Mouse (Mus musculus) cerebellum, postnatal 36 days (tissue): ENCODE measurements around the gene Snx4.

ENCODE experiments used
- DNase-seq, 2 experiments: peaks; one replicate each; pipeline ENCODE4 v3.0.0; 2021 to 2022; ENCODE audit warnings: mixed read lengths in 2 of 2

The Snx4 gene

GRCm38 (mm10) chr16:33271824-33272223, 20.6 kb downstream of the Snx4 start:
- DNase-seq: no peak

DNA sequence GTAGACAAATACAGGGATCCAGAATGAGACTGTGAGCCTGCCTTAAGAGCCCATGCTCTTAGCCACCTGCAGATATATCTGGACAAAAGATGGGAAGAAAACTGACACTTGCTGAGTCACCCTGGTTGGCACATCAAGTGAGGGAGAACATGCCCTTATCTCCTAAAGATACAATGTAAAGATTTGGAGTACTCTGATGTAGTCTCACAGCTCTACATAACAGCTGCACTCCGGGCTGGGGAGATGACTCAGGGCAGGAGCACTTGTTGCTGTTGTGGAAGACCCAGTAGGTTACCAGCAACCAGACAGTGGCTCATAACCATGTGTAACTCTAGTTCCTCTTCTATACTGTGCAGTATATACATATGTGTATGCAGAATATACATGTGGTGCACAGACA, 31.8 kb downstream of the Snx4 start:
- no peak for DNase-seq

DNA sequence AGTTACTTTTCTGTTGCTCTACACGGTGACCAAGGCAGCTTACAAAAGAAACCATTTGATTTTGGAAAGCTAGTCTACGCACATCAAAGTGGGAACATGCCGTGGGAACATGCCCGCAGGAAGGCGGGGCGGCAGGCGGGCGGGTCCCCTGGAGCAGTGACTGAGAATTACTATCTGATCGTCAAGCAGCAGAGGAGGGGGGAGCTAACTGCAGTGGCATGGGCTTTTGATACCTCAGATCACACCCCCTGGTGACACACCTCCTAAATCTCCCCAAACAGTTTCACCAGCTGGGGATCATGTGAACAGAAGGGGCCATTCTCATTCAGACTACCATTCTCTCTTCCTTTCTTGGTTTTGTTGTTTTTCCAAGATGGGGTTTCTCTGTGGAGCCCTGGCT, 37.3 kb downstream of the Snx4 start:
- no peak for DNase-seq

- DNase-seq: peak; percentile 10 to 13
Measured at GRCm38 (mm10) chr16:33289981-33290380, 38.7 kb downstream of the Snx4 start.

- DNase-seq: no peak
Measured at GRCm38 (mm10) chr16:33292241-33292640, 41.0 kb downstream of the Snx4 start.

DNA sequence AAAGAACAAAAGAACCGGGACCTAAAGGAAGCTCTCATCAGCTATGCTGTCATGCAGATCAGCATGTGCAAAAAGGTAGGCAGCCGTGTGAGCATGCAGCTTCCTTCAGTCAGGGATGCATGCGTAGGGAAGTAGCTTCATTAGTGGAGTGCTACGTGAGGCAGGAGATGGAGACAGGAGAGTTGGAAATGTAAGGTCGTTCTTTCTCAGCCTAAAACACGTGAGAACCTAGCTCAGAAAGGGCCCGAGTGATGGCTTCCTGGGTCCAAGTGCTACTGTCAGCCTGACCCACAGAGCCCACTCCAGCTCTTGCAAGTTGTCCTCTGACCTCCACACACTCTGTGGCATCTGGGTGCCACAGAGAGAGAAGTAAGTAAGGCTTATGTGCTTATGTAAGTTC, 43.4 kb downstream of the Snx4 start:
- no peak for DNase-seq

DNA sequence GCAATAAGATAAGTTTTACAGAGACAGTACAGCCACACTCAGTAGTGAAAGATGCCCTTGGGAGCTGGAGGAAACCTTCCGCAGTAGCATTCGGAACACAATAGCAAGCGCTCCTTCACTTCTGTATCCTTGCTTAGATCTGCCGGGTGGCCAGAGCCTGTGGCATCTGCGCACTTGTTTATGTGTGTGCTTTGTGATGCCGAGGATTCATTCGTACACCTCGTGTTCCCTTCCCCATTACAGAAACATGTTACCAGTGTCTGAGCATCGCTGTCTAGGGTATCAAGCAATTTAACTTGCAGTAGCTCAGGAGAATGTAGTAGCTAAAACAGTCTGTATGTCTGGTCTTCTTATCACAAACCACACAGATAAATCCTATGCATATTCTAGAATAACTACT, 44.1 kb downstream of the Snx4 start:
- DNase-seq: no peak

DNA sequence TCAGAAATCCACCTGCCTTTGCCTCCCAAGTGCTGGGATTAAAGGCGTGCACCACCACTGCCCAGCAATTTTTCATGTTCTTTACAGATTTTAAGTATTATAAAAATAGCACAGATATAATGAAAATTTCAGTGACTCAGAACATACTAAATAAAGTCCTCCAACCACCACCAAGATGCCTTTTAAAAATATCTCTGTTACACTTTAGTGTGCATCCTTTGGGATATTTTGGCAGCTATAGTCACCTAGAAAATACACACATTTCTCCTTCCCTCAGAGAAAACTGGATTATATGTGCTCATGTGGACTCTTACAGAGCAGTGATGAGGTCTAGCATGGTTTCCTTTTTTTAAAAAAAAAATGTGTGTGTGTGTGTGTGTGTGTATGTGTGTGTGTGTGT, 46.3 kb downstream of the Snx4 start:
- no peak for DNase-seq

DNA sequence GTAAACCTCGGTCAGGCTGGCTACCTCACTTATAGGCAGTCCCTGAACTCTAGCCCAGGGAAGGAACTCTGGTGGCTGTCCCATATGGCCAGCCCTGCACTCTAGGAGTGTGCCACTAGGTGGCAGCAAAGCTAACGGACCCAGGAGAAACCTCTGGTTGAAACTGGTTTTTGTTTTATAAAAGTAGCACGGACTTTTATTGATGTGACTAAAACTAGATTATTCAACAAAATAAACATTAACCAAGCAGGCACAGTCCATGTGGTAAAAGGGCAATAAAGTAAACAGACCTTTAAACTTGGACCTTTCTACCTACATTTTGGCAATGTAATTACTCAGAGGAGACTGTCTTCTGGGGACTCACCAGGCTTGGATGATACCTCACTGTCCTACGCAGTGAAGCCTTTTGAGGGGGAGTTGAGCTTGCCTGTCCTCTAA, 55.4 kb downstream of the Snx4 start:
- DNase-seq: peak; percentile 80 to 83

- peak; percentile 5 to 12 for DNase-seq
Measured at GRCm38 (mm10) chr16:33307761-33308160, 56.5 kb downstream of the Snx4 start.

DNA sequence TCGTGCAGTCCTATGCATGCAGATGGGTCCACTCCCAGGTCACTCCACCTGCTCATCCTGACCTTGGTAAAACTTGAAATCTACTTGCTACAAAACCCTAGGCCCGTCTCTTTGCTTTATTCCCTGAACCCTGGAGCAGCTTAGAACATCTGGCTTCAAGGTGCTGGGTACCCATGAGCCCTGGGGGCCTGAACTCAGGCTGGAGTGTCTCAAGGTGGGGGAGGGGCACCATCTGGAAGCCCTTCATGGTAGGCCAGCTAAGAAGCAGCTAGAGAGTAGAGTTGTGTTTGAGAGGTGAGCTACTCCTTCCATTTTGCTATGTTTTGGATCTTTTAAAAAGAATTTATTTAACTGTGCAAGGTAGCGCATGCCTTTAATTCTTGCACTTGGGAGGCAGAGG, 57.8 kb downstream of the Snx4 start:
- DNase-seq: no peak

DNA sequence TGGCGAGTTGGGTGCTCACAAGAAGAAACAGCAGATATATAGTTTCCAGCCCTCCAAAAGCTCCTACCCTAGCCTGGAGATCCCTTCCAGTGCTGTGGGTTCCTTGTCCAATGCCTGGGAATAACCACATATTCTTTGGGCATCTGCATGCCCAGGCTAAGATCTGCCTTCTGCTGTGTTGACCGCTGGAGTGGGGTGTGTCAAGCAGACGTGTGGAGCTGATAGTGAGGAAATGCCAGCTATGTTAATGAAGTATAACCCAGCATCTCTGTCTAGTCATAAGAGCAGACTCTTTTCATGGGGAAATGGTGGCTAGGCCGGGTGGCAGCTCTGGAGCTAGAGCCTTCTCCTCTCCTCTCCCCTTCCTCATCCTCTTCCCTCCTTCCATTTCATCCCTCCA, 64.4 kb downstream of the Snx4 start:
- DNase-seq: no peak

DNA sequence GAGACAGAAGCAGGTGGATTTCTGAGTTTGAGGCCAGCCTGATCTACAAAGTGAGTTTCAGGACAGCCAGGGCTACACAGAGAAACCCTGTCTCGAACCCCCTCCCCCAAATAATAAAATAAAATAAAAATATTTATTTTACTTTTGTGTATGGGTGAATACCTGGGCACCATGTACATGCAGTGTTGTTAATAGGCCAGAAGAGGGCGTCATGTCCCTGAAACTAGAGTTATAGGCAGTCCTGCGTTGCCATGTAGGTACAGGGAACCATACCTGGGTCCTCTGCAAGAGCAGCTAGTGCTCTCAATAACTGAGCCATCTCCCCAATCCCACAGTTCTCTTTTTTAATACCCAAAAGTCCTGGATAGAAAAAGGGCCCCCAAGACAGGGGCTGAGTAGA, 66.4 kb downstream of the Snx4 start:
- no peak for DNase-seq

DNA sequence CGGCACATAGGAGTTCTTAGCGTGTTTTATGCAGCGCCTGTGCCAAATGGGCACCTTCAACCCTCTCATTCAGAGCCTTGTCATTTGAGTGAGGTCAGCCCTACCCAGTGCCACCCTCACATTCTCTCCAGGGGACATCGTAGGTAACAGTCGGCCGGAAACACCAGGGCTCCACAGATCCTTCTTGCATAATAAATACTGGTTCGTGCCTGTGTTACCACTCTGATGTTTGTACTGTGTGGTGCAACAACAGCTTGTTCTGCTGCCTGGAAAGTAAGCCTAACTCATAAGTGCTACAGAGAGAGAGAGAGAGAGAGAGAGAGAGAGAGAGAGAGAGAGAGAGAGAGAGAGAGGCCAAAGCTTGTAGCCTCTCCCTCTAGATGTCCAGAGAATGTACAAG, 66.8 kb downstream of the Snx4 start:
- DNase-seq: no peak

GRCm38 (mm10) chr16:33325704-33326455, 74.6 kb downstream of the Snx4 start:
- DNase-seq: no peak

GRCm38 (mm10) chr16:33326589-33326988, 75.3 kb downstream of the Snx4 start:
- no peak for DNase-seq

GRCm38 (mm10) chr16:33327101-33327500, 75.9 kb downstream of the Snx4 start:
- no peak for DNase-seq

DNA sequence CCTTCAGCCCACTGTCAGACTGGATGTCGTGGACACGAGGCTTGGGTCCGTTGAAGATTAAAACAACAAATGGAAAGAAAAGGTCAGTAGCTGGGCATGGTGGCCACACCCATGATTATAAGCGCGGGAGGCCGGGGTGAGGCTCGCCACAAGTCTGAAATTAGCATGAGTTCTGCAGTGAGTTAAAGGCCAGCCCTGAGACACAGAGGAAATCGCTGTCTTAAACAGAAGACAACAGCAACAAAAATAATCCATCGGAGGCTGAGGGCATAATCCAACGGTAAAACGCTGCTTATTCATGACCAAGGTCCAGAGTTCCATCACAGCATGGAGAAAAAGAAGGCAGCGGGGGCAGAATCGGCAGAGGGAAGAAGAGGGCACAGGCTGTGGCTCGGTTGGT, 81.8 kb downstream of the Snx4 start:
- DNase-seq: no peak

DNA sequence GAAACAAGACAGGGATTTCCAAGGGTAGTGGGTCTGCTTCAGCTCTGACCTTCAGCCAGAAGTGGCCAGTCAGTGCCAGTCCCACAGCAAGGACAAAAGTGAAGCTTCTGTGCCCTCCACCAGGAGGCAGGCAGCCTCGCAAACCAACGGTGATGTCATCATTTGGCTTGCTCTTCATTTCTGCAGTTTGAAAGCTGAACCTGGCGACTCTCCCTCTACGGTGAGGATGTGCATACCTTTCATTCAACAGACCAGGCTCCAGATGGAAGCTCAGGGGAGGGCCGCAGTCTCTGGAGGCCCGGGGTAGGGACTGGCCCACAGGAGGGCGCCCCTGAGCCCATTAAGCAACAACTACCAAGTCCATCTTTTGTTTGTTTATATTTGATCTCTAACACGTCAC, 85.9 kb downstream of the Snx4 start:
- peak; percentile 91 to 94 for DNase-seq

DNA sequence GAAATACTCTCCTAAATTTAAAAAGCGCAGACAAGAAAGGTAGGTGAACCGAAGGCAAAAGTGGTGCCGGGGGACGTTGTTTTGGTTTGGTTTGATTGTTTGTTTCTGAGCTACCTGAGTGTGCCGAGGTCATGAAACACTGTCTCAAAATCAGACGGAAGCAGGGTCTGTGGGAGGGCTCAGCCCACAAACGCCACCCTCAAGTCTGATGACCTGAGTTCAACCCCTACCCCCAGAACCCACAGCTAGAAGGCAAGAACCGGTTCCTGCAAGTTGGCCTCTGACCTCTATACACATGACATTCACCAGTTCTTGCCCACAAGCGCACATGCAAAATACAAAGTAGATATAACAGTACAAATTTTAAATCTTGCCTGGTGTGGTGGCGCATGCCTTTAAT, 86.4 kb downstream of the Snx4 start:
- DNase-seq: no peak

DNA sequence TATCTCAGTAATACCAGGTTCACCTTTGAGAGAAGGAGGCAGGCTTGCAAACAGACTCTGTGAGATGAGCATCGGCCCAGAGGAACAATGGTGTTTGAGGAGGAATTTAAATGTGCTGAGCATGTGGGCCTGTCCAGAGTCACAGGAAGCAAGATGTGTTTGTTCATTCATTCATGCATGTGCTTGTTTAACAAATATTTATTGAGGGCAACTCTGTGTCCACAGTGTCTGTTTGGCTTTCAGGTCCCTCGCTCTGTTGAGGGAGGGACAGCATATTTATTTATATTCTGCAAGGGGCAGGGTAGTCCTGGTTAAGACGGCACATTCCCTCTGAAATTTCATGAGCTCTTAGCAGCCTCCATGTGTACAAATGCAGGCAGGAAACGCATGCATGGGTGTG, 87.2 kb downstream of the Snx4 start:
- no peak for DNase-seq

GRCm38 (mm10) chr16:33339476-33339875, 88.2 kb downstream of the Snx4 start:
- no peak for DNase-seq

DNA sequence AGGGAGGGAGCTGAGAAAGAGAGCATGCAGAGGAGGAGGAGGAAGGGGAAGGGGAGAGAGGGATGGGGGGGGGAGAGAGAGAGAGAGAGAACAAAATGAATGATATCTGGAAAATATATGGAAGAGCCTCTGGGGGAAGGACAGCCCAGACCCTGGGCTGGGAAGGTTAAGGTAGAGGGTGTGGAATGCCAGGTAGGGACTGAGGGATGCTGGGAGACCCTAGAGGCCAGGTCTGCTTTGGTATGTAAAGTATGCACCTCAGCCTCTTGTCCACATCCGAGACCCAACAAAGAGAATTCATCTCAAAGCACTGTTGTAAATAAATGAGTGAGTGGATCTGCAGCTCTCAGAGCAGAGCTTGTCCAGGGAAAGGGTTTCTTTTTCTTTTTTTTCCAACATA, 91.1 kb downstream of the Snx4 start:
- DNase-seq: no peak

GRCm38 (mm10) chr16:33343106-33343505, 91.9 kb downstream of the Snx4 start:
- DNase-seq: no peak

DNA sequence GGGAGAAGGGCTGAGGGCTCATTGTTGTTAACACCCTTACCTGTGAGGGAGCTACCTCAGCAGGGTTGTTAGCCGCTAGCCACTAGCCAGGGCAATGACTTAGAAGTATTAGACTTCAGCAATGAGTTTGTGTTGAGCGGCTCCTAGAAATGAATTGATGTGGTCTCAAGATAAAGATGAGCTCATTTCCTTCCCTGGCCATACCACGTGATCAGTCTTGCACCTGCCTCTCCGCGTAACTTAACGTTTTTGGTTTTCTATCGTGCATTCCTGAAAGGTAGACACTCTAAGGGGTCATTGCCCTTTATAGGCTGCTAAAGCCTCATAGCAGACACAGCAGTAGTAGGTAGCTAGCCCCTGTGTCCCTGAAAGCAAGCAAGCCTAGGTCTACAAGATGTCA, 92.4 kb downstream of the Snx4 start:
- DNase-seq: no peak
